Mouse (Mus musculus) embryonic facial prominence, embryonic 12.5 days (tissue): ENCODE measurements around the gene Msantd3. TPM values are rescaled to one million over a fixed set of nuclear protein-coding genes. Genes with fewer than 3 reads are reported as not detected.
A peak's percentile ranks its signal among the peaks of the same experiment; 100 is the strongest.

Experiments used
- ATAC-seq: fragments of 200-750 bp; cut with Nextera tagmentation; 2 replicates; pipeline ENCODE4 v1.8.0; 2017; ENCODE audit not compliant: insufficient number of reproducible peaks, insufficient read depth, low FRiP score, low TSS enrichment
- H3K27ac ChIP-seq: fragments of 300-500 bp; sonication (generic); 2 replicates; pipeline ENCODE4 v1.5.1; 2016; ENCODE audit warnings: mild to moderate bottlenecking
- H3K27me3 ChIP-seq: fragments of 300-500 bp; sonication (generic); 2 replicates; pipeline ENCODE4 v1.6.1; 2016; ENCODE audit warnings: mild to moderate bottlenecking, moderate library complexity
- H3K36me3 ChIP-seq: fragments of 300-500 bp; sonication (generic); 2 replicates; pipeline ENCODE4 v1.6.1; 2016; ENCODE audit warnings: mild to moderate bottlenecking
- H3K4me1 ChIP-seq: fragments of 300-500 bp; sonication (generic); 2 replicates; pipeline ENCODE4 v1.6.1; 2016
- H3K4me2 ChIP-seq: fragments of 300-500 bp; sonication (generic); replicated peaks from 2 replicates; pipeline ENCODE4 v1.6.1; 2016; ENCODE audit warnings: mild to moderate bottlenecking, moderate library complexity
- H3K4me3 ChIP-seq: fragments of 300-500 bp; sonication (generic); 2 replicates; pipeline ENCODE4 v1.5.1; 2016; ENCODE audit warnings: mild to moderate bottlenecking
- H3K9ac ChIP-seq: fragments of 300-500 bp; sonication (generic); 2 replicates; pipeline ENCODE4 v1.6.1; 2016; ENCODE audit warnings: mild to moderate bottlenecking, moderate library complexity
- H3K9me3 ChIP-seq: fragments of 300-500 bp; sonication (generic); 2 replicates; pipeline ENCODE4 v1.6.1; 2016; ENCODE audit warnings: mild to moderate bottlenecking, moderate library complexity
- WGBS: fragments of 180-500 bp; shearing (Covaris S2); methylation state at CpG from one replicate; pipeline ENCODE4 v1.1.7; 2016; 5-methylcytosine and 5-hydroxymethylcytosine counted together
- polyA plus RNA-seq: library from polyadenylated mRNA; unstranded; fragments of >200 nt; fragmentation: Nextera tagmentation; extraction: Ambion mirVana; gene quantifications from 2 replicates; pipeline ENCODE4 v1.2.1, GENCODE M21; 2016

The Msantd3 gene
- polyA plus RNA-seq, 1 experiment from 2014 or later = 42.7 TPM

GRCm38 (mm10) chr4:48542351-48542750 is 2.6 kb downstream of the Msantd3 start:
- H3K36me3 ChIP-seq = no peaks in the 10 kb centered on the region
- no peak for ATAC-seq
- no peak overlapping the region for H3K4me3 ChIP-seq
- H3K4me1 ChIP-seq = peaks cover 49% of the 10 kb centered on the region
- peak overlapping the region; percentile 83 for H3K4me2 ChIP-seq
- H3K27ac ChIP-seq = no peak overlapping the region
- WGBS = 38% methylated on average over 5 of the region's 5 CpGs
- H3K27me3 ChIP-seq = no peaks in the 10 kb centered on the region
- no peak overlapping the region for H3K9ac ChIP-seq
- no peaks in the 10 kb centered on the region for H3K9me3 ChIP-seq

DNA sequence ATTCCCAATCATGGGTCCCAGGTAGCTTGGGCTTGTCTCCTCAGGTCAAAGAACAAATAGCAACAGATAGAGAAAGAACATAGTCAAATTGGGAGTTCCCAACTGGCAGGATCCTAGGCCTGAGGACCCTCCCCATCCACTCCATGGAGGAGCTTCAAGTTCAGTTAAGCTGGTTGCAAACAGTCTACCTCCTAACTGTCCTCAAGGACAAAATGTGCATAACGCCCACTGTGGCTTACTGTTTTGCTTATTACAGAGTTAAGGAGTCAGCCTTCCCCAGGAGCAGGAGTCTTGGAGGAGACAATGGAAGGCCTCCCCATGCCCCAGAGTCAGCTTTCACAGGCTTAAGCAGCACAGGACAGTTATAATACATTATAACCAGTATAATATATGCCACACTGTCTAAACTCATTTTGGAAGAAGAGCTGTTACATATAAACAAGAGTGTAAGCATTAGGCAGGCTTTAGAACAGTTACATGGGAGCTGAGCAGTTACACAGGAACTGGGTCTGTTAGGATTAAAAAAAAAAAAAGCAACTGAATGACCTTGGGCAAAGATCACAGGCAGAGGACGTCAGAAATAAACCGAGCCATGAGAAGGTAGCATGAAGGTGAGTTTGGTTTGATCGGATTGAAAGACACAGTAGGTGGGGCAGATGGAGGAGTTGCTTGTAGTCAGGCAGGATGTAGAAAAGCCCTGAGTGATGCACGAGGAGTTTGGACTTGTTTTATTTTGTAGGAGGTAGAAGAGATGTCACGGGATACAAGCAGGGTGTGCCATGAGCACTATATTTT is 3.5 kb downstream of the Msantd3 start:
- Histone ChIP-seq H3K36me3 (no peaks in the 10 kb centered on the region), H3K4me2 (no peak overlapping the region), H3K9me3 (no peaks in the 10 kb centered on the region), H3K27ac (no peak overlapping the region), H3K4me1 (peaks cover 57% of the 10 kb centered on the region), H3K27me3 (no peaks in the 10 kb centered on the region), H3K4me3 (no peak overlapping the region), H3K9ac (no peak overlapping the region)
- 58% methylated on average over 6 of the region's 6 CpGs for WGBS
- no peak for ATAC-seq

DNA sequence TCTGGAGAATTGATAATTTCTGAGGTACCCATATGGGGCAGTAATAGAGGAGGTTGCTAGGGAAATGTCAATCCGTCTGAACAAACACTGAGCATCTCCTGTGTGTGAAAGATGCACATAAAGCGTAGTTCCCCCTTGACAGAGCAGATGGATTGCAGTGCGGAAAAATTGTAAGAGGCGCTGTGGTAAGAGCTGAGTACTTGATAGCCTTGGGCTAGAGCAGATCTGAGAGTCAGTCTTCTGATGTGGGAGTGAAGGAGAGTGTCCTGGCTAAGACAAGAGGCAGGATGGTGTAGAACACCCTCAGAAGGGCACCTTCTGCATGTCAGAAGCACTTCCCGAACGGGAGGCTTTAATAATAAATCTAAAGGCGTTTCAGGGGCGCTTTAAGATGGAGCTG is 4.4 kb downstream of the Msantd3 start:
- Histone ChIP-seq H3K4me3 (no peak overlapping the region), H3K4me1 (peaks cover 66% of the 10 kb centered on the region), H3K27ac (no peak overlapping the region), H3K9ac (no peak overlapping the region), H3K27me3 (no peaks in the 10 kb centered on the region), H3K36me3 (no peaks in the 10 kb centered on the region), H3K9me3 (no peaks in the 10 kb centered on the region), H3K4me2 (no peak overlapping the region)
- ATAC-seq = no peak
- 56% methylated on average over 8 of the region's 8 CpGs for WGBS

GRCm38 (mm10) chr4:48545966-48546365 is 6.2 kb downstream of the Msantd3 start:
- peaks cover 72% of the 10 kb centered on the region for H3K4me1 ChIP-seq
- no peak overlapping the region for H3K4me2 ChIP-seq
- H3K27ac ChIP-seq = no peak overlapping the region
- ATAC-seq = no peak
- H3K27me3 ChIP-seq = no peaks in the 10 kb centered on the region
- H3K4me3 ChIP-seq = no peak overlapping the region
- WGBS = 55% methylated on average over 12 of the region's 12 CpGs
- H3K9ac ChIP-seq = no peak overlapping the region
- no peaks in the 10 kb centered on the region for H3K9me3 ChIP-seq
- no peaks in the 10 kb centered on the region for H3K36me3 ChIP-seq

- H3K9ac ChIP-seq = no peak overlapping the region
- H3K36me3 ChIP-seq = no peaks in the 10 kb centered on the region
- H3K9me3 ChIP-seq = no peaks in the 10 kb centered on the region
- peaks cover 68% of the 10 kb centered on the region for H3K4me1 ChIP-seq
- 46% methylated on average over 9 of the region's 9 CpGs for WGBS
- peak overlapping the region; percentile 33; the same call in 1 of the 2 replicates for H3K27ac ChIP-seq
- no peaks in the 10 kb centered on the region for H3K27me3 ChIP-seq
- no peak overlapping the region for H3K4me3 ChIP-seq
- ATAC-seq = no peak
- no peak overlapping the region for H3K4me2 ChIP-seq
These were observed 7.1 kb downstream of the Msantd3 start for GRCm38 (mm10) chr4:48546568-48547496.

DNA sequence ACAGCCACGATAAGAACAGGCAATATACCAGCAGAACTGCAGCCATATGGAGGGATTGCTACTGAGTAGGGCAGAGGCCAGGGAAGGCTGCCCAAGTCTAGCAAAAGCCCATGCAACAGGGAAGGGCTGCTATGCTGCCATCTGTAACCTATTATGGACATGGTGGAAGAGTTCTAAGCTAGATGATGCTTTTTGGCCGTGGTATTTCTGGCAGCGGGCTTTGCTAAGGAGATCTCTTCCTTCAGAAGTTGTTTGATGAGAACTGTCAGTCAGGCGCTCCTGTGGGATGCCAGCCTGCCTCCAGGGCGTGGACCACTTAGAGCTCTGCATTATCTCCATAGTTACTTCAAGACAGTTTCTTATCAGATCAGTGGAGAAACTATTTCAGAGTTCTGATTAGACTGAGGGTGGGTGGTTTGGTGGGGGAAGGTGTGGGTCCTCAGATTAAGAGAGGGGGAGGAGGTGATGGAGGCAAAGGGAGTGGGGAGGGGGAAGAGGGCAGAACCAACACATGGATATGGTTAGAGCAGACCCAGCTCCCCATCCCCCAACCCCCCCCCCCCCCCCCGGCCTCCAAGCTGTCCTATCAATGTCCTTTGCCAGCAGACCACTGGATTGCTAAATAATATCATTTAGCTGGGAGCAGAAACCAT is 8.8 kb downstream of the Msantd3 start:
- Histone ChIP-seq H3K27me3 (no peaks in the 10 kb centered on the region), H3K4me2 (peak overlapping the region; percentile 8; the same call in 1 of the 2 replicates), H3K4me3 (no peak overlapping the region), H3K27ac (peak overlapping the region; percentile 59), H3K9ac (no peak overlapping the region), H3K4me1 (peaks cover 54% of the 10 kb centered on the region), H3K9me3 (no peaks in the 10 kb centered on the region), H3K36me3 (peaks cover 13% of the 10 kb centered on the region)
- 21% methylated on average over 6 of the region's 6 CpGs for WGBS
- ATAC-seq = peak; percentile 42; the same call in 1 of the 2 replicates

- 62% methylated on average over 5 of the region's 5 CpGs for WGBS
These were observed 9.9 kb downstream of the Msantd3 start for GRCm38 (mm10) chr4:48549661-48550060.

DNA sequence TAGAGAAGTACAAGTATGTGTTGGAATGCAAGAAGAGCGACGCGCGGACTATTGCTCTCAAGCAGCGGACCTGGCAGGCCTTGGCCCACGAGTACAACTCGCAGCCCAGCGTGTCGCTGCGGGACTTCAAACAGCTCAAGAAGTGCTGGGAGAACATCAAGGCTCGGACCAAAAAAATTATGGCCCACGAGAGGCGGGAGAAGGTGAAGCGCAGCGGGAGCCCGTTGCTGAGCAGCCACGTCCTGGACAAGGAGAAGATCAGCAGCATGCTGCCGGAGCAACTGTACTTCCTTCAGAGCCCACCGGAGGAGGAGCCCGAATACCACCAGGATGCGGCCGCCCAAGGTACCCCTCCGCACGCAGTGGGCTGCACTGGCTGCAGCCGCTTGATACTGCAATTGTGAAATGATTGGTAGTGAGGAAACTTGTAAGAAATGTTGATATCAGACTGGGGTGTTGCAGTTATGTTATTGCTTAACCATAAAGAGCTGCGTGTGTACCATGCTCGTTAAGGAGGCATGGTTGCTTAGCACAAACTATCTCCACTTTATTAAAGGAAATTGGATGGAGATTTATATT is 12.8 kb downstream of the Msantd3 start:
- Histone ChIP-seq H3K9me3 (no peaks in the 10 kb centered on the region), H3K27me3 (no peaks in the 10 kb centered on the region), H3K4me3 (no peak overlapping the region), H3K27ac (no peak overlapping the region), H3K9ac (no peak overlapping the region), H3K36me3 (peaks cover 32% of the 10 kb centered on the region), H3K4me2 (no peak overlapping the region), H3K4me1 (peaks cover 21% of the 10 kb centered on the region)
- no peak for ATAC-seq
- 95% methylated on average over 27 of the region's 27 CpGs for WGBS

More at GRCm38 (mm10) chr4:48549661-48550060, 9.9 kb downstream of the Msantd3 start:
- H3K4me2 ChIP-seq = no peak overlapping the region
- H3K9me3 ChIP-seq = no peaks in the 10 kb centered on the region
- H3K9ac ChIP-seq = no peak overlapping the region
- ATAC-seq = no peak
- no peak overlapping the region for H3K4me3 ChIP-seq
- H3K4me1 ChIP-seq = peaks cover 44% of the 10 kb centered on the region
- H3K36me3 ChIP-seq = peaks cover 22% of the 10 kb centered on the region
- no peak overlapping the region for H3K27ac ChIP-seq
- H3K27me3 ChIP-seq = no peaks in the 10 kb centered on the region

DNA sequence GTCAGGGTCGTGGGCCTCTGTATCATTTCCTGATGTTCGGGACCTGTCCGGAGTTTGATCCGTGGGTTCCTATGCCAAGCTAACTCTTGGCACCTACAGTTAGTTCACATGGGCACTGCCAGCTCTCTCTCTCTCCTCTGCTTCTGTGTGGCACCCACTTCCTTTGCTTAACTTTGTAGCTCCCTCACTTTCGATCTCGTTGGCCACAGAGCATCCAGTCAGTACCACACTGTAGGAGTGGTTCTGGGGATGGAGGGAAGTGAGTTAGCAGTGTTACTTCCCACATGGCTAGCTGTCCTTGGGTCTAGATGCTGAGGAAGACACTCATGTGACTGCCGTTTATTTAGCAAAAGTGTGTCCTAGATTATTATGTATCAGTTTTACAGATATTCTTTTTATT is 14.4 kb downstream of the Msantd3 start:
- no peak overlapping the region for H3K9ac ChIP-seq
- H3K4me1 ChIP-seq = peaks cover 6% of the 10 kb centered on the region
- H3K27ac ChIP-seq = no peak overlapping the region
- H3K4me3 ChIP-seq = no peak overlapping the region
- WGBS = 88% methylated on average over 7 of the region's 7 CpGs
- H3K9me3 ChIP-seq = no peaks in the 10 kb centered on the region
- no peaks in the 10 kb centered on the region for H3K27me3 ChIP-seq
- no peak overlapping the region for H3K4me2 ChIP-seq
- ATAC-seq = no peak
- peaks cover 40% of the 10 kb centered on the region for H3K36me3 ChIP-seq

- 16% methylated on average over 3 of the region's 3 CpGs for WGBS
- H3K4me2 ChIP-seq = no peak overlapping the region
- ATAC-seq = no peak
These were observed 16.0 kb downstream of the Msantd3 start for GRCm38 (mm10) chr4:48555729-48556128.

DNA sequence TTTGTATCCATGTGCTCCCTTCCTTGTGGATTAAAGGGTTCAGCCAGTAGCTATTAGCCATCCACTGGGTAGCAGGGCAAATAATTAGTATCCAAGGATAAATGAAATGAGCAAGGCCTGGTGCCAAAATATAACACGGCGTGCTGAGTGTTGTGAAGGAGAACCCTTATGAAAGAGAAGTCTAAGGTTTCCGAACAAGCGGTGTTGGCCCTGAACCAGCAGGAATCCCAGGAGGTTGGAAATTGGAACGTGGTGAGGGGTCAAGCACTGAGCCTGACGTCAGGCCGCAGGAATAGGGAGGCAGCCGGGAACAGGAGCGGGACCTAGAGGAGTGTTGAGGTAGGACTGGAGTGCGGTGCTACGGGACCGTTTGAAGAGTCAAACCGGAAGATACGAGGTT is 19.9 kb downstream of the Msantd3 start:
- Histone ChIP-seq H3K36me3 (peaks cover 34% of the 10 kb centered on the region), H3K4me2 (no peak overlapping the region)

More at GRCm38 (mm10) chr4:48555729-48556128, 16.0 kb downstream of the Msantd3 start:
- Histone ChIP-seq H3K36me3 (peaks cover 40% of the 10 kb centered on the region), H3K9me3 (no peaks in the 10 kb centered on the region), H3K27me3 (no peaks in the 10 kb centered on the region), H3K27ac (no peak overlapping the region), H3K4me1 (no peaks in the 10 kb centered on the region), H3K4me3 (no peak overlapping the region), H3K9ac (no peak overlapping the region)

More for the DNA sequence above, 19.9 kb downstream of the Msantd3 start:
- Histone ChIP-seq H3K27ac (no peak overlapping the region), H3K9ac (no peak overlapping the region), H3K27me3 (no peaks in the 10 kb centered on the region), H3K4me1 (no peaks in the 10 kb centered on the region), H3K9me3 (no peaks in the 10 kb centered on the region), H3K4me3 (no peak overlapping the region)
- ATAC-seq = 0 out of 2 replicates have a peak, but pooled peaks have one; percentile 28
- 80% methylated on average over 14 of the region's 14 CpGs for WGBS
